Mouse (Mus musculus) liver, embryonic 13.5 days (tissue): ENCODE data around the gene Pi4k2b. TPM values are rescaled to one million over a fixed set of nuclear protein-coding genes. Genes with fewer than 3 reads are reported as not detected.

ENCODE experiments used
- ATAC-seq: fragments of 200-750 bp; cut with Nextera tagmentation; 2 replicates; pipeline ENCODE4 v1.8.0; 2017; ENCODE audit warnings: low read depth, mild to moderate bottlenecking, moderate number of reproducible peaks, moderate library complexity
- DNase-seq: peaks from one replicate; pipeline ENCODE4 v3.0.0; 2022
- H3K27ac ChIP-seq: fragments of 300-500 bp; sonication (generic); 2 replicates; pipeline ENCODE4 v1.5.1; 2015; ENCODE audit warnings: moderate library complexity, mild to moderate bottlenecking, inconsistent platforms
- H3K27me3 ChIP-seq: fragments of 300-500 bp; sonication (generic); 2 replicates; pipeline ENCODE4 v1.6.1; 2015; ENCODE audit warnings: mild to moderate bottlenecking, inconsistent platforms
- H3K36me3 ChIP-seq: fragments of 300-500 bp; sonication (generic); 2 replicates; pipeline ENCODE4 v1.6.1; 2015; ENCODE audit warnings: mild to moderate bottlenecking, inconsistent platforms
- H3K4me1 ChIP-seq: fragments of 300-500 bp; sonication (generic); replicated peaks from 2 replicates; pipeline ENCODE4 v1.6.1; 2015; ENCODE audit warnings: inconsistent platforms
- H3K4me2 ChIP-seq: fragments of 300-500 bp; sonication (generic); 2 replicates; pipeline ENCODE4 v1.6.1; 2015; ENCODE audit warnings: inconsistent platforms, mild to moderate bottlenecking, moderate library complexity
- H3K4me3 ChIP-seq: fragments of 300-500 bp; sonication (generic); replicated peaks from 2 replicates; pipeline ENCODE4 v1.5.1; 2015; ENCODE audit warnings: mild to moderate bottlenecking, inconsistent platforms
- H3K9ac ChIP-seq: fragments of 300-500 bp; sonication (generic); 2 replicates; pipeline ENCODE4 v1.6.1; 2015; ENCODE audit warnings: mild to moderate bottlenecking, inconsistent platforms
- H3K9me3 ChIP-seq: fragments of 300-500 bp; sonication (generic); replicated peaks from 2 replicates; pipeline ENCODE4 v1.6.1; 2016; ENCODE audit warnings: inconsistent platforms
- WGBS: fragments of 180-500 bp; shearing (Covaris S2); methylation state at CpG from one replicate; pipeline ENCODE4 v1.1.7; 2015; ENCODE audit not compliant: insufficient replicate concordance; 5-methylcytosine and 5-hydroxymethylcytosine counted together
- polyA plus RNA-seq: library from polyadenylated mRNA; unstranded; fragments of >200 nt; fragmentation: Nextera tagmentation; extraction: Ambion mirVana; gene quantifications from 2 replicates; pipeline ENCODE4 v1.2.1, GENCODE M21; 2015

The Pi4k2b gene
- polyA plus RNA-seq, 1 experiment from 2014 or later = 16.5 TPM

DNA sequence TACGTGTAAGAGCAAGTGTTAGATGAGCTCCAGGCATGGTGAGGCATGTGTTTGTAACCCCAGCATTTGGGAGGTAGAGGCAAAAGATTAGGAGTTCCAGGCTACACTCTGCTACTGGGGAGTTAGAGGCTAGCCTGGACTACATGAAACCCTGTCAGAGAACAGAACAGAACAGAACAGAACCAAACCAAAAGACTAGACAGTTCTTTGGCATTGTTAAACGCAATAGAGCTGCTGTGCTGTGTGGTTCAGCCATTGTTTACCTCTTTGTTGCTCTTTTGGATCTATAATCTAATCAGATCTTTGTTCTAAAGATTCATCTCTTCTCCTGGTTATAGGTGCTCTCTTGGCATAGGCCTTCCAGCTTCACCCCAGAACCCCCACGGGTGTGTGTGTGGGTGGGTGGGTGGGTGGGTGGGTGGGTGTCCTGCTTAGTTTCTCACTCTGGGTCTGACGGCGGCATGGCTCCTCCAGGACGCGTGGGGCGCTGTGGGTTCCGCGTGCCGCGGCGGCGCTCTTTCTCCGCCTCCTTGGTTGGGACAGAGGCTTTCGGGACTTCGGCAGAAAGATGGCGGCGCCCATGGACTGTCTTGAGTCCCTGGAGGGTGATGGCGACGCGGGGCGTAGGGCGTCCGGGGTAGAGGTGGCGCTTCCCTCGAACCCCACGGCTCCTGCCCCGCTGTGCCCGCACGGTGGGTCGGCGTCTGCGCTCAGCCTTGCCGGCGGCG, 41.3 kb downstream of the Pi4k2b start:
- Histone ChIP-seq H3K9me3 (no peaks in the 10 kb centered on the region), H3K4me3 (peak overlapping the region; percentile 88), H3K4me1 (peaks cover 29% of the 10 kb centered on the region), H3K27ac (peak overlapping the region; percentile 76), H3K4me2 (peak overlapping the region; percentile 67), H3K27me3 (no peaks in the 10 kb centered on the region), H3K9ac (peak overlapping the region; percentile 87), H3K36me3 (peaks cover 16% of the 10 kb centered on the region)
- 4% methylated on average over 37 of the region's 37 CpGs for WGBS
- ATAC-seq = peak; percentile 92
- DNase-seq = peak; percentile 78

DNA sequence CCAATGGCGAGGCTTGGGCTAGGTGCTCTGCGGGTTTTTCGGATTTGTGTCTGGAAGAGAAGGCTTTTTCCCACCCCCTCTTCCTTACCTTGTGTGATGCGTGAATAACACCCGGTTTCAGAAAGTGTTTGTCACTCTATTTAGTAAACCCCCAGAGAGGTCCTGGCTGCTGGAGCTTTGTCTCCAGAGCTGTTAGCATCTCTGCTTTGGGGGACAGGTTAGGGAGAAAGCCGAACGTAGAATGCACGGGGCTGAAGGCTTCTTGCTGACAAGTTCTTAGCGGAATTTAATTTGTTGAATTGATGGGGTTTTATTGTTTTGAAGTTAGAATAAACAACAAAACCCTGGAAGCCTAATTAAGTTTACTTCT, 41.9 kb downstream of the Pi4k2b start:
- Histone ChIP-seq H3K4me2 (peak overlapping the region; percentile 67), H3K9ac (peak overlapping the region; percentile 87), H3K9me3 (no peaks in the 10 kb centered on the region), H3K27ac (peak overlapping the region; percentile 76), H3K4me1 (peaks cover 25% of the 10 kb centered on the region), H3K36me3 (peaks cover 18% of the 10 kb centered on the region), H3K4me3 (peak overlapping the region; percentile 88), H3K27me3 (no peaks in the 10 kb centered on the region)
- 1% methylated on average over 9 of the region's 9 CpGs for WGBS
- no peak for DNase-seq
- ATAC-seq = peak; percentile 74

DNA sequence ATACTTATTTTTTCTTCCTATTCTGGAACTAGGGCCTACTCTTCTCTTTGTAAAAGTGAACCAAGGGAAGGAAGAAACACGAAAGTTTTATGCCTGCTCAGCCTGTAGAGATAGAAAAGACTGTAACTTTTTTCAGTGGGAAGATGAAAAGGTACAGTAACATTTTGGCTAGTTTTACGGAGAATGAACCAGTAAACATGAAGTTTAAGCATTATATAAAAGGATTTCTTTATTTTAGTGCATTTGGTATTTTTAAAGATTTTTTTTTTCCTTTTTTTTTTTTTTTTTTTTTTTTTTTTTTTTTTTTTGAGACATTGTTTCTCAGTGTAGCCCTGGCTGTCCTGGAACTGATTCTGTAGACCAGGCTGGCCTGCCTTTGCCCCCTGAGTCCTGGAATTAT, 42.6 kb downstream of the Pi4k2b start:
- peak overlapping the region; percentile 67 for H3K4me2 ChIP-seq

DNA sequence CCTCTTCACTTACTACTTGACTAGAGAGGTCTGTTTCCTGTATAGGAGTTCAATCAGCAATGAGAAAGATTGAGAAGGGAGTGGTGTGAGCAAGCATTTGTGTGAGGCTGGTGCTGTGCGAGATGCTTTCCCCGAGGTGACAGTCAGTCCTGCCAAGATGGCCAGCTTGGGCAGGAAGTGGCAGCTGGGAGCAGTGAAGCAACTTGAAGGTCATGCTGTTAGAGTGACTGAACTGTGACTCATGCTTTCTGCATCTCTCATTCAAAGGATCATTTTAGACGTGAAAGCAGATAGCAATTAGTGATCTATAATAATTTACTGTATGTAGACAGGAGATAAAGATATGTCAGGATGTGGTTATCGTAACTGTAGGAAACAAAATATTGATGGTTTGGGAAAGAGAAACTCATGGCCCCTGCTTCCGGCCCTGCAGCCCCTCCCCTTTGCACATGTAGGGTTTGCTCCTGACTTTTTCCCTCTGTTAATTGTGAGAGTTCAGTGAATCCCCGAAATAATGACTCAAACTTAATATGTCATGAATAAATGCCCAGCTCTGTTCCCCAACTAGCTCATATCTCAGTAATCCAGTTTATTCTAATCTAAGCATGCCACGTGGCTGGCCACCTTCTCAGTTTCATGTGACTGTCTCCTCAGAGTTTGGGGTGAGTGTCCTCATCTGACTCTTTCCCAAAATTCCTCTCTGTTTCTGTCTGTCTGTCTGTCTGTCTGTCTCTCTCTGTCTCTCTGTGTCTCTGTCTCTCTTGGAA, 45.4 kb downstream of the Pi4k2b start:
- 46% methylated on average over 7 of the region's 7 CpGs for WGBS

More for the DNA sequence above, 42.6 kb downstream of the Pi4k2b start:
- Histone ChIP-seq H3K27ac (no peak overlapping the region), H3K36me3 (peaks cover 25% of the 10 kb centered on the region), H3K4me1 (peaks cover 25% of the 10 kb centered on the region), H3K9me3 (no peaks in the 10 kb centered on the region), H3K9ac (no peak overlapping the region), H3K27me3 (no peaks in the 10 kb centered on the region), H3K4me3 (peak overlapping the region; percentile 88)
- 72% methylated on average over 2 of the region's 2 CpGs for WGBS
- no peak for ATAC-seq
- no peak for DNase-seq

DNA sequence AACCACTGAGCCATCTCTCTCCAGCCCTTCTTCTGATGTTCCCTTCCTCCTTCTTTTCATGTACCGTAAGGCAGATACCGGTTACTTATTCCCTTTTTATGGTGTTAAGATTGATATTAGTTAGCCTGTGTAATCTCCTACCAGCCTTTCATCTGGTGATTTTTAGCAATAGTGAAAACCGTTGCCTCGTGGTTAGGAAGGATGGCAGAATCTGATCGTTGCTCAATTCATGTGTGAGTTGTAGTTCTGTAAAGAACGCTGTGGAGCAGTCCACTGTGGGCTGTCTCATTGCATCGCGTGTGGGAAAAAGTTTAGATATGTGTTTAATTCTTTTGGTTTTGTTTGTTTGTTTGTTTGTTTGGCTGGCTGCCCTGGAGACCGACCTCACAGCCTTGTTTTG, 51.9 kb downstream of the Pi4k2b start:
- H3K27me3 ChIP-seq = no peaks in the 10 kb centered on the region
- H3K27ac ChIP-seq = no peak overlapping the region
- H3K9ac ChIP-seq = no peak overlapping the region
- H3K36me3 ChIP-seq = peaks cover 51% of the 10 kb centered on the region
- H3K4me3 ChIP-seq = no peak overlapping the region
- ATAC-seq (no peak), DNase-seq (no peak)
- no peaks in the 10 kb centered on the region; the same call in 1 of the 2 replicates for H3K4me1 ChIP-seq
- no peak overlapping the region for H3K4me2 ChIP-seq
- H3K9me3 ChIP-seq = no peaks in the 10 kb centered on the region
- 67% methylated on average over 9 of the region's 9 CpGs for WGBS

More for the DNA sequence above, 45.4 kb downstream of the Pi4k2b start:
- Histone ChIP-seq H3K27ac (no peak overlapping the region), H3K4me3 (no peak overlapping the region), H3K4me2 (no peak overlapping the region), H3K9ac (no peak overlapping the region), H3K27me3 (no peaks in the 10 kb centered on the region), H3K4me1 (peaks cover 25% of the 10 kb centered on the region), H3K9me3 (no peaks in the 10 kb centered on the region), H3K36me3 (peaks cover 39% of the 10 kb centered on the region)
- no peak for ATAC-seq
- DNase-seq = no peak

DNA sequence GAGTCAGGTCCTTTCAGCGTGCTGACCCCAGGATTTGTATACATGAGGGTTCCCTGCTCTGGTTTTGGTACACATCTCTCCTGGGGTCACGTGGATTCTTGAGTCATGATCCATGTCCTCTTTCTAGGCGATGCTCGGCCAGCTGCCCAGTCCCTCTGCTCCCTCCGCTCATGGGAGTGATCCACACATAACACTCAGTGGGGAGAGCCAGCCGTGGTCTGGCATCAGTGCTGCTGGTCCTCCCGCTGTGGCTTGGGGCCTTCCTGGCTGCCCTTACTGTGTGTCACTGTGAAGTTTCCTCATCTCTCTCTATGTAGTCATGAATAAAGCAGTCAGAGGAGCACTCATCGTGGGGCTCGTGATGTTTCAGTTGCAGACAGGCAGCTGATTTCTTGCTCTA, 52.7 kb downstream of the Pi4k2b start:
- Histone ChIP-seq H3K27ac (no peak overlapping the region), H3K36me3 (peaks cover 44% of the 10 kb centered on the region), H3K4me2 (no peak overlapping the region), H3K27me3 (no peaks in the 10 kb centered on the region), H3K9me3 (no peaks in the 10 kb centered on the region), H3K9ac (no peak overlapping the region), H3K4me3 (no peak overlapping the region), H3K4me1 (no peaks in the 10 kb centered on the region; the same call in 1 of the 2 replicates)
- ATAC-seq (no peak), DNase-seq (no peak)
- WGBS = 85% methylated on average over 9 of the region's 9 CpGs

DNA sequence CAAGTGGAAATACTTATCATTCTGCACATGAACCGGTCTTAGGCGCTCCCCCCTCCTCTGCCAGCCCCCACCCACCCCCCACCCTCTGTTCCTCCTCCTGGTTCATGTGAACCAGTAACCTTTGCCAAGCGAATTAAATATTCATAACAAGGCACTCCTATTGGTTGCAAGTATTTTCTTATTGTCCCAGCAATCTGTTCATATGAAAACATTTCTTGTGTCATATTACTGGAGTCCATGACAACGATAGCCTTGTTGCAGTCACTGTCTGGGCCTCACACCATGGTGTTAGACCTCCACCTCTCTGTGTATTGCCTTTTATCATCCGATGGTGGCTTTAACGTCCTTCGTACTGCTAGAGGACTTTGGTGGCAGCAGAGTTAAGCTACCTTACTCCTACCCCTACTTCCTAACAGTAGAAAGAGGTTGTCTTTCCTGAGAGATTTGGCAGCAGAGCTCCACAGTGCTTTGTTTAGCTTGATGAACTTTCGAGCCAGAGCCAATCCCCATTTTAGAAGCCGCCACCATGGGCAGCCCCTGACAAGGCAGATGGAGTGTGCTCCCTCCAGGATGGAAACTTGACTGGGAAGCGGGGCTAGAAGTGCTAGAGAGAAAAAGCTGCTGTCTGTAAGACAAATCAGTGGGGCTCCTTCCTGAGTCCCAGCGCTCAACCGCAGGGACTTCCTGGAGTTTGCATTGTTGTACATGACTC, 58.1 kb downstream of the Pi4k2b start:
- WGBS = 79% methylated on average over 12 of the region's 12 CpGs
- DNase-seq = no peak
- Histone ChIP-seq H3K27ac (no peak overlapping the region), H3K27me3 (no peaks in the 10 kb centered on the region), H3K9me3 (no peaks in the 10 kb centered on the region), H3K9ac (no peak overlapping the region), H3K4me1 (peaks cover 4% of the 10 kb centered on the region), H3K4me2 (no peak overlapping the region), H3K4me3 (no peak overlapping the region), H3K36me3 (peaks cover 31% of the 10 kb centered on the region)
- no peak for ATAC-seq

DNA sequence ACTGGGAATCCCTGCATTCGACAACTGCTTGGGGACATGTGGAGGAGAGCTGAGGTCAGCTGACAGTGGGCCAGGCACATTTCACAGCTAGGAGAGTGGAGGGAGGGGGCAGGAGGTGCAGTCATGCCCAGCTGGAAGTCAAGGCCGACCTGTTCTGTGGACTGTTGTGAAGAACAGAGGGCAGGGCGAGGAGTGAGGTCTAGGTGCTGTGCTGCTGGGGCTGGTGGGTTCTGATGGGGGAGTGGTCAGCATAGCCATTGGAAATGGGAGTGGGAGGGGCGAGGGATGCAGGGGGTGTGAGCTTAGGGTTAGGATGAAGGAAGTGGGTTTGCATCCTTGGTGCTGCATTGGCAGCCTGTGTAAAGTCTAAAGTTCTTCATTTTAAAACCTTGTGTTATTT, 64.4 kb downstream of the Pi4k2b start:
- 78% methylated on average over 4 of the region's 4 CpGs for WGBS
- ATAC-seq (no peak), DNase-seq (no peak)
- Histone ChIP-seq H3K4me3 (no peak overlapping the region), H3K27ac (no peak overlapping the region), H3K27me3 (no peaks in the 10 kb centered on the region), H3K9me3 (no peaks in the 10 kb centered on the region), H3K4me2 (no peak overlapping the region), H3K36me3 (peaks cover 27% of the 10 kb centered on the region), H3K9ac (no peak overlapping the region), H3K4me1 (no peaks in the 10 kb centered on the region)

DNA sequence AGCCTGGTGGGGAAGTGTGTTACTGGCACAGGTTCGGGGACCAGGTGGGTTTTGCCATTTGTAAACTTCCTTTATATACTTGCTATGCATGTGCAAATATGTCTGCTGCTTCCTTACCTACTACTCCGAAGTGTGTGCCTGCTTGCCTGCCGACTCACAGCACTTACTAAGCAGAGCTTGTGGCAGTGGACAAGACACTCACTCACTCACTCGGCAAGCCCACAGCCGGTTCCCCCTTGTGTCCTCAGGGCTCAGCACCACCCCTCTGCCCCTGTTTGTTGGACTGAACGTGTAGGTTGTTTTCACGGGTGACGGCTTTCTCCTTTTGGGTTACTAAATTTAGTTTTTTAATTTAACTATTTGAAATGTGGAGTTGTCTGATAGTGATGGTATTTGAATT, 65.0 kb downstream of the Pi4k2b start:
- Histone ChIP-seq H3K9ac (no peak overlapping the region), H3K27ac (no peak overlapping the region), H3K4me3 (no peak overlapping the region), H3K36me3 (peaks cover 30% of the 10 kb centered on the region), H3K4me2 (no peak overlapping the region), H3K4me1 (no peaks in the 10 kb centered on the region), H3K9me3 (no peaks in the 10 kb centered on the region), H3K27me3 (no peaks in the 10 kb centered on the region)
- WGBS = 76% methylated on average over 8 of the region's 8 CpGs
- ATAC-seq = no peak
- DNase-seq = no peak

DNA sequence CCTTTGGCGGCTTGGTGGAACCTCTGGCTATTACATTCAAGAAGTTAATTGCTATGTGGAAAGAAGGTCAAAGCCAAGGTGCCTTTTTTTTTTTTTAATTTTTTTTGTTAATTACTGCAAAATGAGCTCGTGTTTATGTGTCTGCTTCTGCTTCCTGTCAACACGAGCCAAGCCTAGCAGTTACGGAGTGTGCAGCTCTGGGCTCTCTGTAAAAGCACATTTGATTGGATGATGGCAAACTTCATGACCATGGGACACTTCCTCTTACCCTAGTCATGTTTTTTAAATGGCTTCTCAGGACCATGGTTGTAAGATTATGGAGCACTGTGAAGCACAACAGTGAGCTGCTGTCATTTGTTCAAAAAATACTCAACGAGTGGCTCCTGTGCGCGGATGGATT, 65.7 kb downstream of the Pi4k2b start:
- H3K9ac ChIP-seq = no peak overlapping the region
- DNase-seq = no peak
- WGBS = 82% methylated on average over 7 of the region's 7 CpGs
- no peak overlapping the region for H3K4me2 ChIP-seq
- H3K27me3 ChIP-seq = no peaks in the 10 kb centered on the region
- no peak overlapping the region for H3K4me3 ChIP-seq
- H3K36me3 ChIP-seq = peaks cover 31% of the 10 kb centered on the region
- no peaks in the 10 kb centered on the region for H3K9me3 ChIP-seq
- no peaks in the 10 kb centered on the region for H3K4me1 ChIP-seq
- no peak overlapping the region for H3K27ac ChIP-seq
- ATAC-seq = no peak

DNA sequence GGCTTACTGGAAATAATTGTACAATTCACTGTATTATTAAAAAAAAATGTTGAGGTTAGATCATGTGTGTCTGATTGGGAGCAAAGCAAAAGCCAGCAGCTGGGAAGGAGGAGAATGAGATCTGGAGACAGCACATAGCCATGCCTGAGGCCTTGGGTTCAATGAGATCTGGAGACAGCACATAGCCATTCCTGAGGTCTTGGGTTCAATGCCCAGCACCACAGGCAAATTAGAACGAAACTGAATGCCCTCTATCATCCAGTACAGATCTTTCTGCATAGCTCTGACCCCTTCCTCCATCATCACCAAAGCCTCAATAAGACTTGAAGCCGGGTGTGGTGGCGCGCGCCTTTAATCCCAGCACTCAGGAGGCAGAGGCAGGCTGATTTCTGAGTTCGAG, 69.1 kb downstream of the Pi4k2b start:
- ATAC-seq (no peak), DNase-seq (no peak)
- no peak overlapping the region for H3K9ac ChIP-seq
- no peak overlapping the region for H3K4me2 ChIP-seq
- no peak overlapping the region for H3K4me3 ChIP-seq
- peaks cover 36% of the 10 kb centered on the region for H3K36me3 ChIP-seq
- H3K27me3 ChIP-seq = no peaks in the 10 kb centered on the region
- H3K4me1 ChIP-seq = no peaks in the 10 kb centered on the region
- WGBS = 84% methylated on average over 6 of the region's 6 CpGs
- H3K27ac ChIP-seq = no peak overlapping the region
- H3K9me3 ChIP-seq = no peaks in the 10 kb centered on the region
